Mouse (Mus musculus) forebrain, embryonic 12.5 days (tissue): ENCODE results near the gene Ttc28. TPM values are rescaled to one million over a fixed set of nuclear protein-coding genes. Genes with fewer than 3 reads are reported as not detected.
A peak's percentile ranks its signal among the peaks of the same experiment; 100 is the strongest.

ENCODE experiments used
- ATAC-seq: fragments of 200-750 bp; cut with Nextera tagmentation; 2 replicates; pipeline ENCODE4 v1.8.0; 2017; ENCODE audit warnings: moderate TSS enrichment; ENCODE audit not compliant: low FRiP score
- H3K27ac ChIP-seq: fragments of 300-500 bp; sonication (generic); 2 replicates; pipeline ENCODE4 v1.5.1; 2016; ENCODE audit warnings: mild to moderate bottlenecking
- H3K27me3 ChIP-seq: fragments of 300-500 bp; sonication (generic); 2 replicates; pipeline ENCODE4 v1.6.1; 2016; ENCODE audit warnings: mild to moderate bottlenecking
- H3K36me3 ChIP-seq: fragments of 300-500 bp; sonication (generic); replicated peaks from 2 replicates; pipeline ENCODE4 v1.6.1; 2016; ENCODE audit warnings: mild to moderate bottlenecking
- H3K4me1 ChIP-seq: fragments of 300-500 bp; sonication (generic); 2 replicates; pipeline ENCODE4 v1.6.1; 2016
- H3K4me2 ChIP-seq: fragments of 300-500 bp; sonication (generic); 2 replicates; pipeline ENCODE4 v1.6.1; 2016; ENCODE audit warnings: mild to moderate bottlenecking, moderate library complexity
- H3K4me3 ChIP-seq: fragments of 300-500 bp; sonication (generic); replicated peaks from 2 replicates; pipeline ENCODE4 v1.5.1; 2016; ENCODE audit warnings: mild to moderate bottlenecking
- H3K9ac ChIP-seq: fragments of 300-500 bp; sonication (generic); 2 replicates; pipeline ENCODE4 v1.6.1; 2016; ENCODE audit warnings: mild to moderate bottlenecking
- H3K9me3 ChIP-seq: fragments of 300-500 bp; sonication (generic); 2 replicates; pipeline ENCODE4 v1.6.1; 2016
- WGBS: fragments of 180-500 bp; shearing (Covaris S2); methylation state at CpG from one replicate; pipeline ENCODE4 v1.1.7; 2016; 5-methylcytosine and 5-hydroxymethylcytosine counted together
- polyA plus RNA-seq: library from polyadenylated mRNA; unstranded; fragments of >200 nt; fragmentation: Nextera tagmentation; extraction: Ambion mirVana; gene quantifications from 2 replicates; pipeline ENCODE4 v1.2.1, GENCODE M21; 2016

The Ttc28 gene
- polyA plus RNA-seq, 1 experiment from 2014 or later: 23.1 TPM

DNA sequence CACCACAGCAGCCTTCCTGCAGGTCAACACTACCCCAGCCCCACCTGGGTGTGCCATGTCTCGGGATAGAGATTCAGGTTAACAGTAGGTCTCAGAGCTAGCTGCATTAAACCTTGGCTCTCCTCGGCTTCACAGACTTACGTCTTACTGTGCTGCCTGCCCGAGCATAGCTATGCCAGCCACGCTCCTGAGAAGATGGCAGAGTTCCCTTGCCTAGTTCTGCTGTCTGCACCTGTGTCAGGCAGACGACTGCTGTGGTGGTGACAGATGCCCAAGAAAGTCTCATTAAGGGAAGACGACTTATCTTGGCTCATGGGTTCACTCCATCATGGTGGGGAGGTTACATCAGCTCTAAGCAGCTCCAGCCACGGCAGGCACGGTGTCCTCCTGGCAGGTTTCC, 278.7 kb downstream of the Ttc28 start:
- WGBS: 93% methylated on average over 9 of the region's 9 CpGs
- no peak overlapping the region for H3K9ac ChIP-seq
- H3K36me3 ChIP-seq: no peaks in the 10 kb centered on the region
- no peak overlapping the region for H3K4me3 ChIP-seq
- H3K4me2 ChIP-seq: no peak overlapping the region
- no peaks in the 10 kb centered on the region for H3K9me3 ChIP-seq
- H3K27ac ChIP-seq: no peak overlapping the region
- no peaks in the 10 kb centered on the region for H3K27me3 ChIP-seq
- no peak for ATAC-seq
- H3K4me1 ChIP-seq: peaks cover 69% of the 10 kb centered on the region

DNA sequence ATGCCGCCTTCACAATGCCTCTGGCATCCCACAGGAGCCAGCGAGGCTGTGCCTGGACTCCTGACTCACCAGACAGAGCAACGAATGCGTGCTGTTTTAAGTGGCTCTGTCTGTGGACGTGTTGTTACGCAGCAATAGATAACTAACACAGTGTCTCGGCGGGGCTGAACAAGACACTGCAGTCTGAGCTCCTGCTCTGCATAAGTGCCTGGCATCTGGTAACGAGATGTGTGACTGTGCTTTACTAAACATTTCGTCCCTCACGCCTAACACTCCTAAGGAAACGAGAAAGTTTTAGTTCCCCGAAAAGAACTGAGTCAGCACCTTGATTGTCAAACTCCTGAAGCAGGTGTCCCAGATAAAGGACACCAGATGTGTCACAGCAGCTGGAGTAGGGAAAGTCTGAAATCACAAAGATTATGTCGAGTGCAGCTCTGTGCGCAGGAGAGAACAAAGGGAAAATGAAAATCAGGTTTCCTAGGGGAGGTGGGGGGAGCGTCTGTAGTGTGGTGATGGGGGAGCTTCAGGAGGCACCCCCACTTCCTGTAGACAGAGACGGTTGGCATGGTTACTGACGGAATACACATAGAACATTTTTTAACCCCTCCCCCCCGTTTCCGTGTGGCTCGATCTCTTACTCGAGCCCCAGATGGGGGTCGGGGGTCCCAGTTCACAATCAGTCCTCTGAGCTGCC, 280.2 kb downstream of the Ttc28 start:
- 0 out of 2 replicates have a peak, but pooled peaks have one; percentile 10 for ATAC-seq
- Histone ChIP-seq H3K36me3 (no peaks in the 10 kb centered on the region), H3K27ac (peak overlapping the region; percentile 63; the same call in 1 of the 2 replicates), H3K9ac (no peak overlapping the region), H3K4me3 (no peak overlapping the region), H3K4me1 (peaks cover 68% of the 10 kb centered on the region), H3K4me2 (peak overlapping the region; percentile 15; the same call in 1 of the 2 replicates), H3K27me3 (no peaks in the 10 kb centered on the region), H3K9me3 (no peaks in the 10 kb centered on the region)
- WGBS: 39% methylated on average over 23 of the region's 23 CpGs

DNA sequence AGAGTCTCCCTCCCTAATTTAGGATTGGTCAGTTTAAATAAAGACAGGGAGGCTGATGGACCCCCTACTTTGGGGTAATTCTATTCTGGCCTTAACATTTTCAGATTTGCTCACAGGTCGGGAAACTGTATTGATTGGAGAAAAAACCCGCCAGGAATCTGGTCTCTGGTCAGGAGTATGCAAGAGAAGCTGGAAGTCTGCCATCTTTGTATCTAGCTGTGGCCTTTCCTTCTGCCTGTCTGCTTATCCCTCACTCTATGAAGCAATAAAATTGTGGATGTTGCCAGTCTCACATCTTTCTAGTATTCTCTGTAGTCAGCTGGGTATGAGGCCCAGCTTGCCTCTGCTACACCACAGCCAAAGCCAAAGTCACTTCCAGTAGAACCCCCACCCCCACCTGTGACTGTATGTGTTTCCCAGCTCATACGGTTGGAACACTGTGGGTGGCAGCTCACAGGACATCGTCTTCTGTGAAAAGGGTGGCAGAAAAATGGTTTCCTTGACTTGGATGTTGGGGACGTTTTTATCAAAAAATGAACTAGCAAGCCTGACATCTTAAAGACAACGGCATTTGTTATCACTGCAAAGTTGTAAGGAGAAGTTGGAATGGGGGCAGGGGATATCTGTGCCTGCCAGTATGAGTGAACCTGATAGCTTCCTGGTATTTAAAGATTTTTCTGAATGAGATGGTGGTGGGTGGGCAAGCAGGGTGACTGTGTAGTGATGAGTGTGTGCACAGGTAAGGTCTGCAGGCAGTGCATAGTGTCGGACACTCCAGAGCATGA, 281.7 kb downstream of the Ttc28 start:
- no peaks in the 10 kb centered on the region for H3K9me3 ChIP-seq
- H3K4me1 ChIP-seq: peaks cover 65% of the 10 kb centered on the region
- WGBS: 78% methylated on average over 7 of the region's 7 CpGs
- no peak overlapping the region for H3K4me2 ChIP-seq
- H3K4me3 ChIP-seq: no peak overlapping the region
- no peak overlapping the region for H3K27ac ChIP-seq
- no peak for ATAC-seq
- H3K36me3 ChIP-seq: no peaks in the 10 kb centered on the region
- H3K27me3 ChIP-seq: no peaks in the 10 kb centered on the region
- no peak overlapping the region for H3K9ac ChIP-seq

DNA sequence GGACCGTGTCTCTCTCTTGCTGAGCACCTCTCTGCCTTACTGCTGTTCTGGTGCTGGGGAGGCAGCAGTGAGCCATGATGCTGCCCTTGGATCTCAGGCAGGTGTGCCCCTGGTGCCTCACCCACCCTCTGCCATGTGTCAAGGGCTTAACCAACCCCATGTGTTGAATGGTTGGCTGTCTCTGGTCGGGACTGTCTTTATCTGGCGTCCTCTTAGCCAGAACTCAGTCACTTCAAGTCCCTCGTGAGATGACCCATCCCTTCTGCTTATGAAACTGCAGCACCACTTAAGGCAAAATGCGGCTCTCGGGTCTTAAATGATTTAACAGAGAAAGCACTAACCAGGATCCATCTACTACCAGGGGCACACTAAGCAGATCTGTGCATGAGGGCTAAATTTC, 283.3 kb downstream of the Ttc28 start:
- Histone ChIP-seq H3K27me3 (no peaks in the 10 kb centered on the region), H3K9me3 (no peaks in the 10 kb centered on the region), H3K9ac (no peak overlapping the region), H3K27ac (peak overlapping the region; percentile 67; the same call in 1 of the 2 replicates), H3K36me3 (no peaks in the 10 kb centered on the region), H3K4me3 (no peak overlapping the region), H3K4me2 (no peak overlapping the region), H3K4me1 (peaks cover 61% of the 10 kb centered on the region)
- WGBS: 67% methylated on average over 6 of the region's 6 CpGs
- no peak; the same call in 1 of the 2 replicates for ATAC-seq

DNA sequence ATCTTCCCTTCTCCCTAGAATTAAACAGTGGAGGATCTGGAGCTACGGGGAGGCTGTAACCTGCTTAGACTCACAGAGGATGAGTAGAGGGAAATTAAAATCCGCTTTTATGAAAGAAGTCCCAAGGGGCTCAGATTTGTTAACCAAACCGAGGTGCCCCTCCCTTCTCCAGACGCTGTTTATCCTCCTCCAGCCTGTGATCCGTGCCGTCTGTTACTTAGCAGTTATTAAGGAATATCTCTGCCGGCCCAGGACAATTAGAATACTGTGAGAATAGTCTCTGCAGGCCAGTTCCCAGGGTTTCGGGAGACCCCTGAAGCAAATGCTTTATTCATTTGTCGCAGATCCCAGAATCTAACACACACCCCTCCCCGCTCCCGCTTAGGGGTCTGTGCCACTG, 283.8 kb downstream of the Ttc28 start:
- peak; percentile 60 for ATAC-seq
- 21% methylated on average over 11 of the region's 11 CpGs for WGBS
- no peak overlapping the region for H3K4me3 ChIP-seq
- H3K4me2 ChIP-seq: peak overlapping the region; percentile 17; the same call in 1 of the 2 replicates
- peaks cover 61% of the 10 kb centered on the region for H3K4me1 ChIP-seq
- no peaks in the 10 kb centered on the region for H3K36me3 ChIP-seq
- H3K27ac ChIP-seq: peak overlapping the region; percentile 67
- H3K9ac ChIP-seq: no peak overlapping the region; the same call in 1 of the 2 replicates
- H3K27me3 ChIP-seq: no peaks in the 10 kb centered on the region
- no peaks in the 10 kb centered on the region for H3K9me3 ChIP-seq

DNA sequence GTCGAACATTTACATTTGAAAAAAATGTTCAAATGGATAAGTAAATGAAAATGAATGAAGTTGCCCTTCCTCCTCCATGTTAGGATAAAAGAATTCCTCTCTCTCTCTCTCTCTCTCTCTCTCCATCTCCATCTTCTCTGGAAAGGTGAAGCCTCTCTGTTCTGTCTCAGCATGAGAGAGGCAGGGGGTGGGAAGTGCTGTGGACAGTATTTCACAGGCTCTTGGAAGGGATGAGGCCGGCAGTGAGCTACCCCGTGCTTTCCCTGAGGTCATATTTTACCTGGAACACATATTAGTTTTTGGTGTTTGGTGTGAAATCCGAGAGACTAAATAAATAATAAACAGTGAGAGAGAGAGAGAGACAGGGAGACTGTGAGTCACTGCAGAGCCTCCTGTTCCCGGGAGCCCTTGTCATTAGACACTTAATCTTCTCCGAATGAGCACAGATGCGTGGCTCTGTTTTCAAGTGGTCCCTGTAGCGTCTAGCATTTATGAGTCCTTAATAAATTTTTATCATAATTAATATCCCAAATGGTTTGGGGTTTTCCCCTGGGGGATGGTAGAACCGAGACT, 284.8 kb downstream of the Ttc28 start:
- Histone ChIP-seq H3K4me3 (no peak overlapping the region), H3K4me1 (peaks cover 55% of the 10 kb centered on the region), H3K27me3 (no peaks in the 10 kb centered on the region), H3K9me3 (no peaks in the 10 kb centered on the region), H3K36me3 (no peaks in the 10 kb centered on the region), H3K9ac (no peak overlapping the region), H3K4me2 (0 out of 2 replicates have a peak overlapping the region, but pooled peaks have one; percentile 17), H3K27ac (peak overlapping the region; percentile 27)
- WGBS: 34% methylated on average over 9 of the region's 9 CpGs
- ATAC-seq: no peak

DNA sequence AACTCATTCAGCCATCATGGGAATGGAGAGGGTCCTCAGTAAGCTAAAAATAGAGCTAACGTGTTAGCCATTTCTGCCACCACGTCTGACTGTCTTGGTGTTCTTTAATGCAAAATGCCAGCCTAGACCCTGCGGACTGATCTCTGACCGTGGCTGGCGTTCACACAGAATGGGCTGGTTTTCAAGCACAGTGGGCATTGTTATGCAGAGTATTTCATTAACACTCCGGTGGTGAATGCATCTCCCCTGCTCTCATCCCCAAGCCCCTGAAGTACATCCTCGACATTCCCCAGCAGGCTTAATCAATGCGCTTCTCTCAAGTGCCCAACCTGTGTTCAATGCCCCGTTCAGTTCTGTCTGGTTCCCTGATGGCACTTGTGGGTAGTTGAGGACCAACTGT, 290.8 kb downstream of the Ttc28 start:
- Histone ChIP-seq H3K27me3 (no peaks in the 10 kb centered on the region), H3K4me3 (no peak overlapping the region), H3K9me3 (no peaks in the 10 kb centered on the region), H3K27ac (no peak overlapping the region), H3K36me3 (no peaks in the 10 kb centered on the region), H3K4me2 (no peak overlapping the region), H3K4me1 (peaks cover 25% of the 10 kb centered on the region), H3K9ac (0 out of 2 replicates have a peak overlapping the region, but pooled peaks have one; percentile 5)
- 14% methylated on average over 9 of the region's 9 CpGs for WGBS
- ATAC-seq: peak; percentile 57; the same call in 1 of the 2 replicates

DNA sequence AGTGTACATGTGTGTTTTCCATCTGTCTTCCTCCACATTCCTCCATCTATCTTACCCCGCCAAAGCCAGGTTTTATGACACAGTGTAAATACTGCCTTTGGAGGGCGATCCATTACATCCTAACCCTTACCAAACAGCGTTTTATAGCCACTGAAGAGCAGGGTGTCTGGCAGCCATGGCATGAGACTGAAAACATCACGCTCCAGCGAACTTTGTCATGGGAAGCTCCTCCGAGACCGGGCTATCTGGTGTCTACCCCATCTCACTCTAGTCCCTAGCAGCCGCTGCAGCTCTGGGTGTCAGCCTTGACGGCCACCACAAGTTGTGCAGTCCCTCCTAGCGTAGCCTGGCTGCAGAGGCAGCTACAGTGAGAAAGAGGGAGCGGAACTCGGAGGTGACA, 295.8 kb downstream of the Ttc28 start:
- no peak for ATAC-seq
- H3K4me3 ChIP-seq: no peak overlapping the region
- H3K9me3 ChIP-seq: no peaks in the 10 kb centered on the region
- no peaks in the 10 kb centered on the region for H3K27me3 ChIP-seq
- no peak overlapping the region for H3K4me2 ChIP-seq
- peak overlapping the region; percentile 56; the same call in 1 of the 2 replicates for H3K27ac ChIP-seq
- H3K36me3 ChIP-seq: no peaks in the 10 kb centered on the region
- H3K4me1 ChIP-seq: peaks cover 51% of the 10 kb centered on the region
- no peak overlapping the region for H3K9ac ChIP-seq
- 77% methylated on average over 12 of the region's 12 CpGs for WGBS

DNA sequence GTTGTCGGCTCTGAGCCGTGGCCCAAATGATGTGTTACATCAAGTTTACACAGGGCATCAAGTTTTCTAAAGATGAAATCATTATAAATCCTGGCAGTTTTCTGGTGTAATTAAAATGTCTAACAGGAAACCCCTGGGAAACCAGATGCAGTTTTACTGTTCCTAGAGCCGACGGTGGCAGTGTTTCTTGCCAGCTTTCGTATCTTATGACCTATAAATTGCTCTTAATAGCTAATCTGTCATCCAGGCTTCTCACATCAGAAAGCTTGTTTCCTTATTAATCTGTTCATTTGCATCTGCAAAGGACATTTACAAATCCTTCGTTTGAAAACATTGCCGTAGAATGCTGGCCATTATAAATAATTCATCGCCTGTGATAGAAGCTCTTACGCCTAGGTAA, 296.2 kb downstream of the Ttc28 start:
- no peaks in the 10 kb centered on the region for H3K9me3 ChIP-seq
- no peak overlapping the region for H3K9ac ChIP-seq
- 42% methylated on average over 9 of the region's 9 CpGs for WGBS
- no peak for ATAC-seq
- H3K27me3 ChIP-seq: no peaks in the 10 kb centered on the region
- H3K36me3 ChIP-seq: no peaks in the 10 kb centered on the region
- no peak overlapping the region for H3K4me2 ChIP-seq
- no peak overlapping the region for H3K4me3 ChIP-seq
- peaks cover 51% of the 10 kb centered on the region for H3K4me1 ChIP-seq
- H3K27ac ChIP-seq: peak overlapping the region; percentile 56; the same call in 1 of the 2 replicates

DNA sequence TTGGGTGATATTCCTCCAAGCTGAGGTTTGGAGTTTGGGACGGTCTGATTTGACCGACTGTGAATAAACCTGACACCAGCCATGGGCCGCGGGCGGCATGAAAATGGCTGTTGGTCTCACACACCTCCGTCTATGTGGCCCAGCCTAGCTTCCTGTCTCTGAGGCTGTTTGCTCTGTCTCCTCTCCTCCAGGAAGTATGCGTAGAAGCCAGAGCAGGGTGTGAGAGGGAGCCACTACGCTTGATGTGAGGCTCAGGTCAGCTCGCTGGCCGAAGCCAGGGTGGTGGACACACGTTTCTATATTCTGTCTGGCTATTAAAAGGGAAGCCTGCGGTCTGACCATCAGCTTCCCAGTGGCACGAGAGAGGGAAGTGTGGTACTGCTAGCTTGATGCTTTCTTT, 296.8 kb downstream of the Ttc28 start:
- H3K36me3 ChIP-seq: no peaks in the 10 kb centered on the region
- no peak overlapping the region for H3K9ac ChIP-seq
- ATAC-seq: no peak
- no peaks in the 10 kb centered on the region for H3K27me3 ChIP-seq
- no peak overlapping the region for H3K4me2 ChIP-seq
- no peaks in the 10 kb centered on the region for H3K9me3 ChIP-seq
- H3K4me1 ChIP-seq: peaks cover 57% of the 10 kb centered on the region
- 92% methylated on average over 13 of the region's 13 CpGs for WGBS
- no peak overlapping the region for H3K4me3 ChIP-seq
- H3K27ac ChIP-seq: peak overlapping the region; percentile 8; the same call in 1 of the 2 replicates

DNA sequence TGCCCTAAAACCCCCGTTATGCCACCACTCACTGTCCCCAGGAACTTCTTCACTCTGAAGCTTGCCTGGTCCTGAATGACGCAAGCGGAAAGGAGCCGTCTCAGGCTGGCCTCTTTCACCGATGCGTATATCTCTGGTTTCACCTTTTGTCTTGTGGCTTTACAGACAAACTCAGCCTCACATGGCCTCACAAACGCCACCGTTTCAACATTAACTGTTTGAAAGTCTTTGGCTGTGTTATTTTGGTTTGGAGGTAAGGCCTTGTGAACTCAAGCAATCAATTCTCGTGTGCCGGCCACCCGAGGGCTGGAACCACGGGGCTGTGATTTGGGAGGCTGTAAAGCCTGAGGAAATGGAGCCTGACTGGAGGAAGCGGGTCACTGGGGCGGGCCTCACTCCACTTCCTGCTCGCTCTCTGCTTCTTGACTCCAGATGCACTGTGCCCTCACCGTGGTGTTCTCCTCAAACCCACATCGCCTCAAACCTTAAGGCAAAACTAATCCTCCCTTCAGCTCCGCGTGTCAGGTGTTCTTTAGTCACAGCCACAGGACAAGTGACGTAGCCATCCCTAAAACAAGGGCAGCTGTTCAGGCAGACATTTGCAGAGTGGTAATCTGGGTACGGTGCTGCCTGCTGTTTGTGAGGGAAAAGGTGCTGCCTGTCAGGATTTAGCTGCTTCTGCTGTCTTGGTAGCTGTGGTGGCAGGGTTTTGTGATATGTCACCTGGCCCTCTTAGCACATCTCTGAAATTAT, 298.9 kb downstream of the Ttc28 start:
- Histone ChIP-seq H3K27me3 (no peaks in the 10 kb centered on the region), H3K36me3 (peaks cover 6% of the 10 kb centered on the region), H3K9ac (no peak overlapping the region), H3K4me3 (no peak overlapping the region), H3K4me2 (no peak overlapping the region), H3K9me3 (no peaks in the 10 kb centered on the region), H3K27ac (no peak overlapping the region), H3K4me1 (peaks cover 61% of the 10 kb centered on the region)
- no peak for ATAC-seq
- 70% methylated on average over 21 of the region's 21 CpGs for WGBS
